Mouse (Mus musculus) MEL (cell line): ENCODE measurements around the gene Madd. TPM values are rescaled to one million over a fixed set of nuclear protein-coding genes. Genes with fewer than 3 reads are reported as not detected.

Experiments used
- DNase-seq: peaks from one replicate; pipeline ENCODE4 v3.0.0; 2011; ENCODE audit warnings: low read depth, low spot score
- H3K27ac ChIP-seq: 2 replicates; pipeline ENCODE4 v1.5.1; 2012; ENCODE audit warnings: low read depth, mild to moderate bottlenecking, control low read depth, low read length, moderate library complexity; ENCODE audit not compliant: control insufficient read depth
- H3K27me3 ChIP-seq, 2 experiments: fragments of 150-350 bp in 1 of 2; sonication (generic) in 1 of 2; 2 replicates each; pipeline ENCODE4 v1.6.1; 2012; ENCODE audit warnings: low read length in 2 of 2, mild to moderate bottlenecking in 2 of 2, improper control_type of control experiment in 1 of 2, moderate library complexity in 1 of 2; ENCODE audit not compliant: insufficient read depth in 2 of 2, control insufficient read depth in 1 of 2
- H3K36me3 ChIP-seq, 2 experiments: 2 replicates each; pipeline ENCODE4 v1.6.1; 2012 to 2014; ENCODE audit warnings: low read length in 2 of 2, improper control_type of control experiment in 1 of 2, inconsistent platforms in 1 of 2, mild to moderate bottlenecking in 1 of 2; ENCODE audit not compliant: insufficient read depth in 2 of 2, control insufficient read depth in 1 of 2
- H3K4me1 ChIP-seq, 2 experiments: fragments of 150-350 bp in 1 of 2; sonication (generic) in 1 of 2; 2 replicates each; pipeline ENCODE4 v1.6.1; 2012; ENCODE audit warnings: low read length in 2 of 2, improper control_type of control experiment in 1 of 2, mild to moderate bottlenecking in 1 of 2; ENCODE audit not compliant: insufficient read depth in 2 of 2, control insufficient read depth in 1 of 2
- H3K4me3 ChIP-seq, 2 experiments: fragments of 150-350 bp in 1 of 2; sonication (generic) in 1 of 2; 2 replicates each; pipeline ENCODE4 v1.5.1; 2012; ENCODE audit warnings: low read depth in 2 of 2, low read length in 2 of 2, mild to moderate bottlenecking in 2 of 2, moderate library complexity in 2 of 2, control low read depth in 1 of 2, improper control_type of control experiment in 1 of 2; ENCODE audit not compliant: control insufficient read depth in 1 of 2, insufficient read depth in 1 of 2
- H3K79me2 ChIP-seq: 2 replicates; pipeline ENCODE4 v1.6.1; 2012; ENCODE audit warnings: mild to moderate bottlenecking, low read length, moderate library complexity; ENCODE audit not compliant: control insufficient read depth, poor library complexity, insufficient read depth
- H3K9ac ChIP-seq: 2 replicates; pipeline ENCODE4 v1.6.1; 2012; ENCODE audit warnings: low read depth, mild to moderate bottlenecking, control low read depth, low read length, moderate library complexity; ENCODE audit not compliant: control insufficient read depth, poor library complexity, severe bottlenecking
- H3K9me3 ChIP-seq: fragments of 150-350 bp; sonication (generic); replicated peaks from 2 replicates; pipeline ENCODE4 v1.6.1; 2012; ENCODE audit warnings: mild to moderate bottlenecking, low read length, improper control_type of control experiment, moderate library complexity; ENCODE audit not compliant: insufficient read depth
- BHLHE40 ChIP-seq: IDR thresholded peaks from 2 replicates; pipeline ENCODE4 v1.6.1; 2012; ENCODE audit warnings: low read depth, mild to moderate bottlenecking, inconsistent platforms, low read length, improper control_type of control experiment, borderline replicate concordance
- E2F4 ChIP-seq: IDR thresholded peaks from 2 replicates; pipeline ENCODE4 v1.6.1; 2011; ENCODE audit warnings: low read depth, low read length, improper control_type of control experiment, borderline replicate concordance
- ELF1 ChIP-seq: IDR thresholded peaks from 2 replicates; pipeline ENCODE4 v1.6.1; 2014; ENCODE audit warnings: low read depth, mild to moderate bottlenecking, inconsistent platforms, low read length, improper control_type of control experiment, moderate library complexity
- ETS1 ChIP-seq: IDR thresholded peaks from 2 replicates; pipeline ENCODE4 v1.6.1; 2012; ENCODE audit warnings: low read depth, mild to moderate bottlenecking, inconsistent platforms, low read length, improper control_type of control experiment, moderate library complexity
- GABPA ChIP-seq: IDR thresholded peaks from 2 replicates; pipeline ENCODE4 v1.6.1; 2012; ENCODE audit warnings: low read depth, mild to moderate bottlenecking, inconsistent platforms, low read length, improper control_type of control experiment, moderate library complexity
- HCFC1 ChIP-seq: IDR thresholded peaks from 2 replicates; pipeline ENCODE4 v1.6.1; 2012; ENCODE audit warnings: low read depth, mild to moderate bottlenecking, inconsistent platforms, low read length, improper control_type of control experiment, moderate library complexity
- MAZ ChIP-seq: IDR thresholded peaks from 2 replicates; pipeline ENCODE4 v1.6.1; 2012; ENCODE audit warnings: low read depth, mild to moderate bottlenecking, inconsistent platforms, low read length, improper control_type of control experiment
- MXI1 ChIP-seq: IDR thresholded peaks from 2 replicates; pipeline ENCODE4 v1.6.1; 2011; ENCODE audit warnings: mild to moderate bottlenecking, low read depth, low read length, improper control_type of control experiment
- MYB ChIP-seq: IDR thresholded peaks from 2 replicates; pipeline ENCODE4 v1.6.1; 2011; ENCODE audit warnings: mild to moderate bottlenecking, low read depth, low read length, improper control_type of control experiment
- MYC ChIP-seq: IDR thresholded peaks from 2 replicates; pipeline ENCODE4 v1.6.1; 2011; ENCODE audit warnings: low read depth, mild to moderate bottlenecking, low read length, improper control_type of control experiment, moderate library complexity
- NELFE ChIP-seq: IDR thresholded peaks from 2 replicates; pipeline ENCODE4 v1.6.1; 2011; ENCODE audit warnings: low read depth, low read length, improper control_type of control experiment
- RCOR1 ChIP-seq: IDR thresholded peaks from 2 replicates; pipeline ENCODE4 v1.6.1; 2012; ENCODE audit warnings: low read depth, mild to moderate bottlenecking, inconsistent platforms, low read length, improper control_type of control experiment
- SMC3 ChIP-seq: IDR thresholded peaks from 2 replicates; pipeline ENCODE4 v1.6.1; 2011; ENCODE audit warnings: low read depth, low read length, improper control_type of control experiment
- TBP ChIP-seq: IDR thresholded peaks from 2 replicates; pipeline ENCODE4 v1.8.0; 2011; ENCODE audit warnings: low read depth, low read length, improper control_type of control experiment
- USF1 ChIP-seq: IDR thresholded peaks from 2 replicates; pipeline ENCODE4 v1.6.1; 2014; ENCODE audit warnings: low read depth, mild to moderate bottlenecking, inconsistent platforms, low read length, improper control_type of control experiment, moderate library complexity
- ZC3H11A ChIP-seq: IDR thresholded peaks from 2 replicates; pipeline ENCODE4 v1.6.1; 2012; ENCODE audit warnings: low read depth, mild to moderate bottlenecking, inconsistent platforms, low read length, improper control_type of control experiment
- ZMIZ1 ChIP-seq: IDR thresholded peaks from 2 replicates; pipeline ENCODE4 v1.6.1; 2012; ENCODE audit warnings: low read depth, mild to moderate bottlenecking, inconsistent platforms, low read length, improper control_type of control experiment, moderate library complexity
- ZNF384 ChIP-seq: IDR thresholded peaks from 2 replicates; pipeline ENCODE4 v1.6.1; 2012; ENCODE audit warnings: low read depth, mild to moderate bottlenecking, inconsistent platforms, low read length, improper control_type of control experiment
- polyA plus RNA-seq, 2 experiments: library from polyadenylated mRNA; stranded (reverse) in 1 of 2; unstranded in 1 of 2; fragments of >175 nt in 1 of 2; fragments of >200 nt in 1 of 2; gene quantifications; 2 replicates each; pipeline versions ENCODE4 v1.2.1 to v1.2.4; 2012; ENCODE audit warnings: low replicate concordance in 2 of 2, low read depth in 1 of 2; ENCODE audit not compliant: insufficient read length in 2 of 2, insufficient read depth in 1 of 2, missing spikeins in 1 of 2
- total RNA-seq: library from RNA; depleted of rRNA; stranded (reverse); fragments of 300-350 nt; gene quantifications from 2 replicates; pipeline ENCODE4 v1.2.3, GENCODE M21; 2012

The Madd gene
- total and polyA plus RNA-seq, 3 experiments = 17.5 to 27.4 TPM; not detected in 1

DNA sequence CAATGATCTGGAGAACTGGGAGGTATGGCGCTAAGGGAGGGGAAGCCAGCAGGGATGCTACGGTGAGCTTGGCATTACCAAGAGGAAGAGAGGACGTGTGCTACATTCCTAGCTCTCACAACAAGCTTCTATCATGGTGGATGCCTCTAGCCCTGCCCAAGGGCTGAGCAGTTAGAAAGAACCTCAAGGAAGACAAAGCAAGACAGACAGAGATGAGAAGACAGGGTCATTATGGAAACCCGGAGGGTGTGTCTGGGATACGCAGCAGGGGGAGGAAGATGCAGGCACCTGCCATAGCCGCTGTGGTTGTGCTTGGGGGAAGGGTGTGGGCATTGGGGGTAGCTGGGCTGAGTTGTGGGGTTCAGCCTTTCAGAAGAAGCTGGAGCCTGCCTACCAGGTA lies 60.1 kb downstream of the Madd start:
- Histone ChIP-seq H3K27me3 (no peaks in the 10 kb centered on the region), H3K27ac (no peak overlapping the region), H3K9me3 (no peaks in the 10 kb centered on the region), H3K4me3 (no peak overlapping the region), H3K36me3 (no peaks in the 10 kb centered on the region), H3K9ac (no peak overlapping the region), H3K79me2 (no peaks in the 10 kb centered on the region), H3K4me1 (no peaks in the 10 kb centered on the region)
- TF ChIP-seq RCOR1 (no peak), MAZ (no peak), E2F4 (no peak), ZNF384 (no peak), MXI1 (no peak), ZC3H11A (no peak), ELF1 (no peak), MYC (no peak), ETS1 (no peak), HCFC1 (no peak), TBP (no peak), BHLHE40 (no peak), GABPA (no peak), NELFE (no peak), SMC3 (no peak), USF1 (no peak)
- DNase-seq = no peak

DNA sequence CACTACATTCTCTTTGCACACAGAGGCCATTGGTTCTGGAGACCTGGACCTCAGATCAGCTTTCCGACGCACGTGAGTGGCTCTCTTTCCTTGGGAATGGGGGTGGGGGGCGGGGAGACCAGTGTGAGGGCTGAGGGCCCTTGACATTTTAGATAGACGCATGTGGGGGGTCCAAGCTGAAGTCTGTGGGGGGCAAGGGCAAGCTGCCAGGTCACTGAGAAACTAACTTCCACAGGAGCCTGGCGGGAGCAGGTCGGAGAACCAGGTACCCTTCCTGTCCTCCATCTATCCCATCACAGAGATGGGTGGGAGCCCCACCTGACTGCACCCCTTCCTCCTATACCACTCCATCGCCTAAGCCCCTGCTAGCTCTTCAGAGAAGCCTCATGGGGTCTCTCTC lies 62.1 kb downstream of the Madd start:
- H3K27ac ChIP-seq = no peak overlapping the region
- DNase-seq = no peak
- H3K9me3 ChIP-seq = no peaks in the 10 kb centered on the region
- no peak for TF ChIP-seq SMC3
- TF ChIP-seq ZMIZ1 = no peak
- TF ChIP-seq MYB = no peak
- H3K4me1 ChIP-seq = no peaks in the 10 kb centered on the region
- no peaks in the 10 kb centered on the region for H3K27me3 ChIP-seq
- H3K79me2 ChIP-seq = no peaks in the 10 kb centered on the region
- no peaks in the 10 kb centered on the region for H3K36me3 ChIP-seq
- H3K4me3 ChIP-seq = no peak overlapping the region
- H3K9ac ChIP-seq = no peak overlapping the region
